Mouse (Mus musculus): ENCODE data around the gene Smad3.

GRCm38 (mm10) chr9:63738830-63739229 lies 19.0 kb downstream of the Smad3 start:
- TF ChIP-seq E2F4 (IDR thresholded peaks at IDR 0.05; ENCODE audit: insufficient read depth): no peak
- TF ChIP-seq POLR2A (IDR thresholded peaks at IDR 0.05; ENCODE audit: insufficient read length, low read depth): no peak
- TF ChIP-seq CEBPB (IDR thresholded peaks at IDR 0.05; ENCODE audit: insufficient read depth, poor library complexity, severe bottlenecking): no peak
- no peak for TF ChIP-seq MYOG (IDR thresholded peaks at IDR 0.05; ENCODE audit: control insufficient read depth in 1 of 3, insufficient read depth in 1 of 3, insufficient read length in 2 of 3, low read depth in 2 of 3)
- TF ChIP-seq POLR2AphosphoS2 (IDR thresholded peaks at IDR 0.05; ENCODE audit: insufficient read length, low read depth): no peak
- TF ChIP-seq MYOD1 (IDR thresholded peaks at IDR 0.05; ENCODE audit: control insufficient read depth in 1 of 3, insufficient read length in 2 of 3, low read depth in 2 of 3): no peak
- no peak for TF ChIP-seq MAX (IDR thresholded peaks at IDR 0.05; ENCODE audit: low read depth)
- no peak for TF ChIP-seq TCF12 (IDR thresholded peaks at IDR 0.05; ENCODE audit: insufficient read depth, poor library complexity, severe bottlenecking)
- TF ChIP-seq USF1 (IDR thresholded peaks at IDR 0.05; ENCODE audit: low read depth): no peak
- no peak for TF ChIP-seq SRF (IDR thresholded peaks at IDR 0.05; ENCODE audit: control insufficient read depth, insufficient read length, low read depth)
- TF ChIP-seq REST (IDR thresholded peaks at IDR 0.05; ENCODE audit: insufficient read depth, insufficient read length): no peak
- TF ChIP-seq TCF3 (IDR thresholded peaks at IDR 0.05; ENCODE audit: insufficient read length, low read depth): no peak
